Mouse (Mus musculus) liver, postnatal 0 days (tissue): ENCODE measurements around the gene Gucy2c. TPM values are rescaled to one million over a fixed set of nuclear protein-coding genes. Genes with fewer than 3 reads are reported as not detected.

Experiments used
- ATAC-seq: fragments of 200-750 bp; cut with Nextera tagmentation; 2 replicates; pipeline ENCODE4 v1.8.0; 2017; ENCODE audit warnings: mild to moderate bottlenecking, moderate library complexity
- DNase-seq: peaks from one replicate; pipeline ENCODE4 v3.0.0-alpha.2; 2016
- H3K27ac ChIP-seq: fragments of 300-500 bp; sonication (generic); 2 replicates; pipeline ENCODE4 v1.5.1; 2014; ENCODE audit warnings: antibody characterized with exemption, moderate library complexity, mild to moderate bottlenecking, low read depth
- H3K27me3 ChIP-seq: fragments of 300-500 bp; sonication (generic); 2 replicates; pipeline ENCODE4 v1.6.1; 2014; ENCODE audit warnings: low read length, control low read depth, mixed read lengths; ENCODE audit not compliant: insufficient read depth
- H3K36me3 ChIP-seq: fragments of 300-500 bp; sonication (generic); replicated peaks from 2 replicates; pipeline ENCODE4 v1.6.1; 2014; ENCODE audit warnings: mild to moderate bottlenecking, control low read depth, low read length, moderate library complexity, mixed read lengths; ENCODE audit not compliant: insufficient read depth
- H3K4me1 ChIP-seq: fragments of 300-500 bp; sonication (generic); 2 replicates; pipeline ENCODE4 v1.6.1; 2014; ENCODE audit warnings: antibody characterized with exemption, mild to moderate bottlenecking, control low read depth; ENCODE audit not compliant: insufficient read depth
- H3K4me2 ChIP-seq: fragments of 300-500 bp; sonication (generic); 2 replicates; pipeline ENCODE4 v1.6.1; 2014; ENCODE audit warnings: low read depth, mild to moderate bottlenecking, low read length, moderate library complexity, mixed read lengths
- H3K4me3 ChIP-seq: fragments of 300-500 bp; sonication (generic); 2 replicates; pipeline ENCODE4 v1.5.1; 2014; ENCODE audit warnings: low read depth, low read length
- H3K9ac ChIP-seq: fragments of 300-500 bp; sonication (generic); replicated peaks from 2 replicates; pipeline ENCODE4 v1.6.1; 2014; ENCODE audit warnings: mild to moderate bottlenecking, moderate library complexity
- H3K9me3 ChIP-seq: fragments of 300-500 bp; sonication (generic); 2 replicates; pipeline ENCODE4 v1.6.1; 2016; ENCODE audit warnings: mild to moderate bottlenecking, control low read depth, low read length, mixed read lengths
- CTCF ChIP-seq: sonication (generic); IDR thresholded peaks from 2 replicates; pipeline ENCODE4 v1.5.1; 2016; ENCODE audit warnings: antibody characterized with exemption, low read depth
- EP300 ChIP-seq: IDR thresholded peaks from 2 replicates; pipeline ENCODE4 v1.6.1; 2016; ENCODE audit warnings: antibody characterized with exemption, low read depth, mild to moderate bottlenecking
- WGBS: fragments of 180-500 bp; shearing (Covaris S2); extraction: QIAGEN DNeasy Blood & Tissue Kit; methylation state at CpG from one replicate; pipeline ENCODE4 v1.1.7; 2014; ENCODE audit not compliant: insufficient replicate concordance; 5-methylcytosine and 5-hydroxymethylcytosine counted together
- polyA plus RNA-seq: library from polyadenylated mRNA; unstranded; fragments of >200 nt; fragmentation: Nextera tagmentation; extraction: Ambion mirVana; gene quantifications from 2 replicates; pipeline ENCODE4 v1.2.1, GENCODE M21; 2015

The Gucy2c gene
- polyA plus RNA-seq, 1 experiment from 2014 or later: 0.99 TPM

DNA sequence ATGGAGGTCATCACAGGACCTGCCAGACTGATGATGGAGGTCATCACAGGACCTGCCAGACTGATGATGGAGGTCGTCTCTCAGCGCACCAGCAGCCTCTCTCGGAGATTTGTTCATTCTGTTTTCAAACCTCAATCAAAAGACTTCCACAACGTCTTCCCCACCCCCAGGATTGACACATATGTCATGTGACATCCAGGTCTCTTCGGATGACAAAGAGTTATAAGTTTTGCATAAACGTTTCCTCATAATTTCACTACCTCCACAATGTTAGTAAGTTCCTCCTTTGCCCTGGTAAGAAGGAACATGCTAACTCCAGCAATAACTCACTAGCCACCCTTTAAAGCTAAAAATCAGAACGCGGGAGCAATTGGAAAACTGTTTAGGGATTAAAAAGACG lies 122.3 kb downstream of the Gucy2c start:
- no peak overlapping the region for H3K9ac ChIP-seq
- H3K36me3 ChIP-seq: no peaks in the 10 kb centered on the region
- TF ChIP-seq EP300: peak; percentile 20; the same call in 1 of the 2 replicates
- TF ChIP-seq CTCF: no peak
- peaks cover 11% of the 10 kb centered on the region for H3K27me3 ChIP-seq
- no peak overlapping the region for H3K4me3 ChIP-seq
- H3K4me1 ChIP-seq: peaks cover 12% of the 10 kb centered on the region
- DNase-seq (peak; percentile 28), ATAC-seq (peak; percentile 14; the same call in 1 of the 2 replicates)
- 0 out of 2 replicates have a peak overlapping the region, but pooled peaks have one; percentile 73 for H3K4me2 ChIP-seq
- no peaks in the 10 kb centered on the region for H3K9me3 ChIP-seq
- peak overlapping the region; percentile 48; the same call in 1 of the 2 replicates for H3K27ac ChIP-seq
- 72% methylated on average over 9 of the region's 9 CpGs for WGBS

DNA sequence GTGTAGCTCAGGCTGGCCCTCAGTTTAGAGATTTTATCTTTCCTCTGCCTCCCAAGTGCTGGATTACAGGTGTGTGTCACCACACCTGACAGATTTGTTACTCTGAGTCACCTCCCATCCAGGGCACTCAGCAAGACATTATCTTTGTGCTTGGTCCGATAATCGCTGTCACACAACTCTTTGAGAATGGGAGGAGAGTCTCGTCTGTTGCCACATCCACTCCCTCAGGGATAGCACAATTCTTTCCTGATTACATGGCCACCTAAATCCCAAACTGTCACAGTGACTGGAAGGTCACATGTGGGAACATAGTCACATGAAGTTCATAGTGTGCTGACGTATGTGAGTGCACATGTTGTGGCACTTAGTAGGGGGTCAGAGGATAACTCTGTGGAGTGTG lies 123.3 kb downstream of the Gucy2c start:
- TF ChIP-seq CTCF (no peak), EP300 (no peak)
- H3K36me3 ChIP-seq: no peaks in the 10 kb centered on the region
- H3K9me3 ChIP-seq: no peaks in the 10 kb centered on the region
- H3K4me2 ChIP-seq: no peak overlapping the region
- peaks cover 11% of the 10 kb centered on the region for H3K27me3 ChIP-seq
- WGBS: 80% methylated on average over 4 of the region's 4 CpGs
- H3K27ac ChIP-seq: no peak overlapping the region
- ATAC-seq (no peak), DNase-seq (no peak)
- H3K4me1 ChIP-seq: peaks cover 13% of the 10 kb centered on the region
- no peak overlapping the region for H3K9ac ChIP-seq
- no peak overlapping the region for H3K4me3 ChIP-seq

DNA sequence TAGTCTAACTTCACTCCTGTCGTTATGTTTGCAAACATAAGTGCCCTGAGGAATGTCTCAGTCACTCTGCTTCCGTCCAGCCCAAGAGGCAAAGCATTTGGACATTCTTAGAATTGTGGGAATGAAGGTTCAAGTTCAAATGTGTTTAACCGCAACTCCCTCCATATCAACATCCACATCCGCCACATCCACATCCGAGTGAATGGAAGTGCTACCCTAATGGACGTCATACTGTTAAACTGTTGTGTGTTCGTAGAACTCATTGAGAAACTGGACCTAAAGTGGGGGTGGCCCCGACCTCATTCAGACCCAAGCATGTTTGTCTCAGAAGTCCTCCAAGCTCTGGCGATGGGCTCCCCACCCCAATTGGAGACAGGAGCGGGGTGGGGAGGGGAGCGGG lies 125.8 kb downstream of the Gucy2c start:
- Histone ChIP-seq H3K9me3 (no peaks in the 10 kb centered on the region), H3K27ac (0 out of 2 replicates have a peak overlapping the region, but pooled peaks have one; percentile 5), H3K4me3 (no peak overlapping the region), H3K4me1 (peaks cover 12% of the 10 kb centered on the region; the same call in 1 of the 2 replicates), H3K27me3 (no peaks in the 10 kb centered on the region; the same call in 1 of the 2 replicates), H3K4me2 (0 out of 2 replicates have a peak overlapping the region, but pooled peaks have one; percentile 18), H3K36me3 (no peaks in the 10 kb centered on the region), H3K9ac (no peak overlapping the region)
- WGBS: 68% methylated on average over 11 of the region's 11 CpGs
- ATAC-seq: peak; percentile 17; the same call in 1 of the 2 replicates
- TF ChIP-seq CTCF (no peak), EP300 (no peak)
- DNase-seq: no peak

DNA sequence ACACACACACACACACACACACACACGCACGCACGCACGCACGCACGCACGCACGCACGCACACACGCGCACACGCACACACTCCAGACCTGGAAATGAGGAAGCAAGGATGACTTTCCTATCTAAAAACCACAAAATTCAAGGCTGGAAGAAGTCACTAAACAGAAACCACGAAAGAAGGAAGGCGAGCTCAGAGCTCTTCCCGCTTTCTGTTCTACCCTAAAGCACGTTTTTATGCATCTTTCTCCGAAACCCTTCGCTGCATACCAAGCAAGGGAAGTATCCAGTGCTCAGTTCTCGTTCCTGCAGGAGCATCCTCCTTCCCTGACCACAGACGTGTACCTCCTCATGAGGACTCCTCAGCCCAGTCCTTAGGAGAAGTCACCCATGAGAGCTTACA lies 127.1 kb downstream of the Gucy2c start:
- no peaks in the 10 kb centered on the region for H3K9me3 ChIP-seq

DNA sequence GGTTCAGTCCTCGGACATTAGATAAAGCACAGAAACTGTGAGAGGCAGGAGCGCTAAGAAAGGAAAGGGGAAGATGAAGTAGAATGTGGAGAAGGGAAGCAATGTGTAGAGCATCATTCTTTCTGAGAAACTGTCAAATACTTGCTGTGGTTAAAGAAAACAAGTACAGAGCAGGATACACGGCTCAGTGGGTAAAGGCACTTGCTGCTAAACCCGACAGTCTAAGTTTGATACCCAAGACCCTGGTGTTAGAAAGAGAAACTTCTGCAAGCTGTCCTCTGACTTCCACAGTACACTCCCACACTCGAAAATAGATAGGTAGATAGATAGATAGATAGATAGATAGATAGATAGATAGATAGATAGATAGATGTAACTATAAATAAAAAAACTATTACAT lies 128.2 kb downstream of the Gucy2c start:
- no peaks in the 10 kb centered on the region for H3K27me3 ChIP-seq
- H3K4me1 ChIP-seq: peaks cover 12% of the 10 kb centered on the region; the same call in 1 of the 2 replicates
- DNase-seq (no peak), ATAC-seq (no peak)
- no peak overlapping the region for H3K4me3 ChIP-seq
- H3K9ac ChIP-seq: no peak overlapping the region
- no peak overlapping the region for H3K27ac ChIP-seq
- no peaks in the 10 kb centered on the region for H3K36me3 ChIP-seq
- no peak overlapping the region for H3K4me2 ChIP-seq
- H3K9me3 ChIP-seq: no peaks in the 10 kb centered on the region
- TF ChIP-seq EP300 (no peak), CTCF (no peak)
- WGBS: 33% methylated on average over 5 of the region's 5 CpGs

More for the DNA sequence above, 127.1 kb downstream of the Gucy2c start:
- no peak overlapping the region for H3K4me2 ChIP-seq
- peaks cover 12% of the 10 kb centered on the region; the same call in 1 of the 2 replicates for H3K4me1 ChIP-seq
- no peaks in the 10 kb centered on the region for H3K36me3 ChIP-seq
- H3K4me3 ChIP-seq: no peak overlapping the region
- ATAC-seq: no peak
- DNase-seq: no peak
- 0 out of 2 replicates have a peak overlapping the region, but pooled peaks have one; percentile 11 for H3K27ac ChIP-seq
- 74% methylated on average over 20 of the region's 20 CpGs for WGBS
- TF ChIP-seq EP300 (no peak), CTCF (no peak)
- no peak overlapping the region for H3K9ac ChIP-seq
- H3K27me3 ChIP-seq: no peaks in the 10 kb centered on the region

DNA sequence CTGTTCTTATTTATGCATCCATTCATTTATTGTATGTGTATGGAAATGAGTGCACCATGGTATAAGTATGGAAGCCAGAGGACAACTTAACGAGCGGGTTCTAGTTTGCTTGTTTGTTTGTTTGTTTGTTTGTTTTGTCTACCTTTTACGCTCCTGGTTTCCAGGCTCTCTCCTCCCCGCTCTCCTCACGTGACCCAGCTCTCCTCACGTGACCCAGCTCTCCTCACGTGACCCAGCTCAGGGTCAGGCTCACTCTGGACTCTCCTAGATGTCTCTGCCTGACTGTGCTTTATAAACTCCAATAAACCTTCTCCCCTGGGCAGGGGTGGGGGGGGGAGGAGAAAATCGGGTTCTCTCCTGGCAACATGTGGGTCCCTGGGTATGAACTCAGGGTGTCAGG lies 130.9 kb downstream of the Gucy2c start:
- no peak for DNase-seq
- no peak for TF ChIP-seq CTCF
- TF ChIP-seq EP300: no peak
- H3K36me3 ChIP-seq: no peaks in the 10 kb centered on the region
- no peak overlapping the region for H3K4me3 ChIP-seq
- no peak for ATAC-seq
- H3K27ac ChIP-seq: no peak overlapping the region
- no peak overlapping the region for H3K9ac ChIP-seq
- no peak overlapping the region for H3K4me2 ChIP-seq
- 84% methylated on average over 8 of the region's 8 CpGs for WGBS
- H3K9me3 ChIP-seq: no peaks in the 10 kb centered on the region
- no peaks in the 10 kb centered on the region for H3K27me3 ChIP-seq
- peaks cover 9% of the 10 kb centered on the region; the same call in 1 of the 2 replicates for H3K4me1 ChIP-seq
